Mouse (Mus musculus) lung, embryonic 14.5 days (tissue): Measurements from ENCODE around the gene Kansl3. TPM values are rescaled to one million over a fixed set of nuclear protein-coding genes. Genes with fewer than 3 reads are reported as not detected.

Source experiments
- ATAC-seq: fragments of 200-750 bp; cut with Nextera tagmentation; 2 replicates; pipeline ENCODE4 v1.8.0; 2017; ENCODE audit warnings: mild to moderate bottlenecking, moderate TSS enrichment, moderate library complexity; ENCODE audit not compliant: insufficient read depth
- DNase-seq: peaks from one replicate; pipeline ENCODE4 v3.0.0-alpha.2; 2015
- H3K27ac ChIP-seq: fragments of 300-500 bp; sonication (generic); 2 replicates; pipeline ENCODE4 v1.5.1; 2014; ENCODE audit warnings: low read depth, mild to moderate bottlenecking, moderate library complexity
- H3K27me3 ChIP-seq: fragments of 300-500 bp; sonication (generic); 2 replicates; pipeline ENCODE4 v1.6.1; 2014; ENCODE audit warnings: low read length, control low read depth; ENCODE audit not compliant: insufficient read depth
- H3K36me3 ChIP-seq: fragments of 300-500 bp; sonication (generic); 2 replicates; pipeline ENCODE4 v1.6.1; 2014; ENCODE audit warnings: control low read depth; ENCODE audit not compliant: insufficient read depth
- H3K4me1 ChIP-seq: fragments of 300-500 bp; sonication (generic); 2 replicates; pipeline ENCODE4 v1.6.1; 2014; ENCODE audit warnings: antibody characterized with exemption, control low read depth; ENCODE audit not compliant: insufficient read depth
- H3K4me2 ChIP-seq: fragments of 300-500 bp; sonication (generic); 2 replicates; pipeline ENCODE4 v1.6.1; 2014; ENCODE audit warnings: mild to moderate bottlenecking
- H3K4me3 ChIP-seq: fragments of 300-500 bp; sonication (generic); 2 replicates; pipeline ENCODE4 v1.5.1; 2014; ENCODE audit warnings: low read depth, low read length
- H3K9ac ChIP-seq: fragments of 300-500 bp; sonication (generic); 2 replicates; pipeline ENCODE4 v1.6.1; 2014
- H3K9me3 ChIP-seq: fragments of 300-500 bp; sonication (generic); 2 replicates; pipeline ENCODE4 v1.6.1; 2016; ENCODE audit warnings: low read depth, low read length, control low read depth
- CTCF ChIP-seq: IDR thresholded peaks from 2 replicates; pipeline ENCODE4 v1.5.1; 2016; ENCODE audit warnings: antibody characterized with exemption, low read depth
- WGBS: fragments of 180-500 bp; shearing (Covaris S2); extraction: QIAGEN DNeasy Blood & Tissue Kit; methylation state at CpG from one replicate; pipeline ENCODE4 v1.1.7; 2014; 5-methylcytosine and 5-hydroxymethylcytosine counted together
- polyA plus RNA-seq: library from polyadenylated mRNA; unstranded; fragments of >200 nt; fragmentation: Nextera tagmentation; extraction: Ambion mirVana; gene quantifications from 2 replicates; pipeline ENCODE4 v1.2.1, GENCODE M21; 2014

Kansl3 gene
- polyA plus RNA-seq, 1 experiment from 2014 or later: 46.3 TPM

GRCm38 (mm10) chr1:36332955-36333887 lies 35.8 kb downstream of the Kansl3 start:
- DNase-seq (no peak), ATAC-seq (no peak)
- Histone ChIP-seq H3K9ac (no peak overlapping the region), H3K4me2 (no peak overlapping the region), H3K4me3 (no peak overlapping the region), H3K4me1 (no peaks in the 10 kb centered on the region), H3K27me3 (no peaks in the 10 kb centered on the region), H3K27ac (no peak overlapping the region), H3K36me3 (peaks cover 67% of the 10 kb centered on the region), H3K9me3 (no peaks in the 10 kb centered on the region)
- TF ChIP-seq CTCF: no peak
- WGBS: 75% methylated on average over 14 of the region's 14 CpGs

- TF ChIP-seq CTCF: no peak
- H3K36me3 ChIP-seq: peaks cover 52% of the 10 kb centered on the region
- WGBS: 72% methylated on average over 6 of the region's 6 CpGs
Measured at GRCm38 (mm10) chr1:36331743-36332142, 37.2 kb downstream of the Kansl3 start.

GRCm38 (mm10) chr1:36326815-36327214 lies 42.2 kb downstream of the Kansl3 start:
- peaks cover 4% of the 10 kb centered on the region for H3K4me1 ChIP-seq
- no peaks in the 10 kb centered on the region for H3K27me3 ChIP-seq
- TF ChIP-seq CTCF: no peak
- peaks cover 18% of the 10 kb centered on the region; the same call in 1 of the 2 replicates for H3K36me3 ChIP-seq
- no peak overlapping the region for H3K4me2 ChIP-seq
- no peaks in the 10 kb centered on the region for H3K9me3 ChIP-seq
- H3K4me3 ChIP-seq: no peak overlapping the region
- ATAC-seq (no peak), DNase-seq (no peak)
- H3K9ac ChIP-seq: no peak overlapping the region
- no peak overlapping the region for H3K27ac ChIP-seq
- 85% methylated on average over 2 of the region's 2 CpGs for WGBS

More at GRCm38 (mm10) chr1:36331743-36332142, 37.2 kb downstream of the Kansl3 start:
- Histone ChIP-seq H3K9me3 (no peaks in the 10 kb centered on the region), H3K27ac (no peak overlapping the region), H3K4me1 (no peaks in the 10 kb centered on the region), H3K4me2 (no peak overlapping the region), H3K4me3 (no peak overlapping the region), H3K9ac (no peak overlapping the region), H3K27me3 (no peaks in the 10 kb centered on the region)
- no peak for ATAC-seq
- no peak for DNase-seq

GRCm38 (mm10) chr1:36325900-36326321 lies 43.1 kb downstream of the Kansl3 start:
- ATAC-seq (no peak), DNase-seq (no peak)
- Histone ChIP-seq H3K9ac (no peak overlapping the region), H3K4me1 (peaks cover 4% of the 10 kb centered on the region), H3K9me3 (no peaks in the 10 kb centered on the region), H3K4me3 (no peak overlapping the region), H3K36me3 (peaks cover 10% of the 10 kb centered on the region; the same call in 1 of the 2 replicates), H3K4me2 (no peak overlapping the region), H3K27me3 (no peaks in the 10 kb centered on the region), H3K27ac (no peak overlapping the region)
- 86% methylated on average over 2 of the region's 2 CpGs for WGBS
- TF ChIP-seq CTCF: no peak

GRCm38 (mm10) chr1:36323746-36324448 lies 45.1 kb downstream of the Kansl3 start:
- no peaks in the 10 kb centered on the region for H3K27me3 ChIP-seq
- peaks cover 4% of the 10 kb centered on the region for H3K4me1 ChIP-seq
- no peak overlapping the region for H3K4me3 ChIP-seq
- peak; percentile 80 for TF ChIP-seq CTCF
- 33% methylated on average over 8 of the region's 8 CpGs for WGBS
- peak; percentile 82 for DNase-seq
- no peak overlapping the region for H3K27ac ChIP-seq
- peak; percentile 69; the same call in 1 of the 2 replicates for ATAC-seq
- no peaks in the 10 kb centered on the region for H3K9me3 ChIP-seq
- no peak overlapping the region for H3K4me2 ChIP-seq
- H3K9ac ChIP-seq: no peak overlapping the region
- 0 out of 2 replicates have a peak, but pooled peaks cover 6% of the 10 kb centered on the region for H3K36me3 ChIP-seq

- H3K9me3 ChIP-seq: no peaks in the 10 kb centered on the region
- DNase-seq: peak; percentile 14
- WGBS: 18% methylated on average over 9 of the region's 9 CpGs
- H3K27me3 ChIP-seq: no peaks in the 10 kb centered on the region
- ATAC-seq: peak; percentile 24; the same call in 1 of the 2 replicates
- H3K4me2 ChIP-seq: no peak overlapping the region
- no peak overlapping the region for H3K9ac ChIP-seq
- H3K4me1 ChIP-seq: peaks cover 4% of the 10 kb centered on the region
- H3K4me3 ChIP-seq: no peak overlapping the region
- no peak for TF ChIP-seq CTCF
- 0 out of 2 replicates have a peak, but pooled peaks cover 6% of the 10 kb centered on the region for H3K36me3 ChIP-seq
- no peak overlapping the region for H3K27ac ChIP-seq
Measured at GRCm38 (mm10) chr1:36323076-36323475, 45.9 kb downstream of the Kansl3 start.
